Mouse (Mus musculus) induced T-regulatory cell, adult 2 months (primary cell): Measurements from ENCODE around the gene Smbd1.
A peak's percentile ranks its signal among the peaks of the same experiment; 100 is the strongest.

ENCODE experiments used
- DNase-seq: peaks from one replicate; pipeline ENCODE4 v3.0.0-alpha.2; 2012; ENCODE audit warnings: low read depth

The Smbd1 gene

GRCm38 (mm10) chr16:32813362-32813761, 3.1 kb upstream of the Smbd1 start:
- DNase-seq: no peak

- DNase-seq: peak; percentile 98
Observed at GRCm38 (mm10) chr16:32812888-32813361, 2.6 kb upstream of the Smbd1 start.

- no peak for DNase-seq
Observed at GRCm38 (mm10) chr16:32807408-32808185, 2.7 kb downstream of the Smbd1 start.

GRCm38 (mm10) chr16:32805151-32805550, 5.1 kb downstream of the Smbd1 start:
- DNase-seq: no peak

GRCm38 (mm10) chr16:32803901-32804300, 6.4 kb downstream of the Smbd1 start:
- DNase-seq: no peak

GRCm38 (mm10) chr16:32803252-32803853, 6.9 kb downstream of the Smbd1 start:
- DNase-seq: no peak

GRCm38 (mm10) chr16:32797426-32797689, 12.9 kb downstream of the Smbd1 start, which contains the start of gene Muc20:
Gene Muc20, minus strand, starts transcription at chr16:32797435.
- no peak for DNase-seq

- no peak for DNase-seq
Observed at GRCm38 (mm10) chr16:32796676-32797425, 13.4 kb downstream of the Smbd1 start.

GRCm38 (mm10) chr16:32795177-32795576, 15.1 kb downstream of the Smbd1 start:
- no peak for DNase-seq

- DNase-seq: no peak
Observed at GRCm38 (mm10) chr16:32790056-32790455, 20.2 kb downstream of the Smbd1 start.

- no peak for DNase-seq
Observed at GRCm38 (mm10) chr16:32784840-32785239, 25.4 kb downstream of the Smbd1 start.

- no peak for DNase-seq
Observed at GRCm38 (mm10) chr16:32783324-32784062, 26.8 kb downstream of the Smbd1 start.

GRCm38 (mm10) chr16:32778956-32779355, 31.3 kb downstream of the Smbd1 start:
- no peak for DNase-seq

GRCm38 (mm10) chr16:32776676-32777075, 33.6 kb downstream of the Smbd1 start:
- DNase-seq: no peak

- no peak for DNase-seq
Observed at GRCm38 (mm10) chr16:32766904-32767303, 43.4 kb downstream of the Smbd1 start.

GRCm38 (mm10) chr16:32764961-32765360, 45.3 kb downstream of the Smbd1 start:
- no peak for DNase-seq

- DNase-seq: no peak
Observed at GRCm38 (mm10) chr16:32764550-32764949, 45.7 kb downstream of the Smbd1 start.
